Mouse (Mus musculus) left cerebral cortex, postnatal 25 days (tissue): ENCODE measurements around the gene Clec4b1. TPM values are rescaled to one million over a fixed set of nuclear protein-coding genes. Genes with fewer than 3 reads are reported as not detected.
"Not testable (repeated sequence)": the region's sequence is repeated elsewhere in the genome, so short reads cannot be mapped to it uniquely, and the experiment has no call there.

ENCODE experiments used
- DNase-seq, 2 experiments: peaks; one replicate each; pipeline ENCODE4 v3.0.0; 2022; ENCODE audit warnings: low spot score in 2 of 2, mixed read lengths in 1 of 2
- intact Hi-C: fragments of 180-260 bp; cut with DNase I; formaldehyde crosslinking; loops from one replicate; pipeline ENCODE4 v1.15.1; 2025
- total RNA-seq, 2 experiments: library from RNA; stranded (reverse); gene quantifications; 2 replicates each; pipeline ENCODE4 v1.2.3; 2021

Gene Clec4b1
- total RNA-seq, result not detected

- intact Hi-C loops, result no loop called here
- DNase-seq, result no peak
These were observed at the start of gene Clec4b1 for GRCm38 (mm10) chr6:123049742-123050372. Clec4b1 (plus strand) TSS chr6:123049962.

GRCm38 (mm10) chr6:123004696-123005095, 45.1 kb upstream of the Clec4b1 start:
- intact Hi-C loops, result loop anchor here (1.0 kb wide), 1 partner anchor 112 kb away; no protein-coding TSS in a partner anchor
- DNase-seq, result not testable (repeated sequence)

GRCm38 (mm10) chr6:123005591-123005990, 44.2 kb upstream of the Clec4b1 start:
- peak; percentile 1 to 7 for DNase-seq
- intact Hi-C loops, result loop anchor here (1.0 kb wide), 1 partner anchor 113 kb away; no protein-coding TSS in a partner anchor

GRCm38 (mm10) chr6:123095125-123095843, 45.5 kb downstream of the Clec4b1 start:
- intact Hi-C loops, result no loop called here
- no peak for DNase-seq

GRCm38 (mm10) chr6:123106128-123106527, 56.4 kb downstream of the Clec4b1 start, which contains the start of gene Clec4a2:
Clec4a2 (plus strand) TSS chr6:123106428.
- DNase-seq, intact Hi-C loops: not testable (repeated sequence)

Other genes starting within 250 kb of the Clec4b1 start
- 100 to 1,000 TPM; 142 to 156 TPM for gene Slc2a3, start 248.3 kb upstream of the Clec4b1 start, total RNA-seq
- gene Foxj2, start 230.0 kb upstream of the Clec4b1 start, total RNA-seq, result 10 to 100 TPM; 27.1 to 28.6 TPM
- under 1 TPM; 0.60 to 0.66 TPM for gene C3ar1, start 193.8 kb upstream of the Clec4b1 start, total RNA-seq
- gene Necap1, start 175.5 kb upstream of the Clec4b1 start, total RNA-seq, result 100 to 1,000 TPM; 188 to 202 TPM
- gene Clec4a1, start 128.1 kb upstream of the Clec4b1 start, total RNA-seq, result under 1 TPM; 0.55 to 0.76 TPM
- gene Clec4a3, start 97.4 kb upstream of the Clec4b1 start, total RNA-seq, result 1 to 10 TPM; 1.1 to 1.7 TPM
- gene Clec4a4, start 59.6 kb upstream of the Clec4b1 start, total RNA-seq, result not detected
- gene Clec4a2, start 56.5 kb downstream of the Clec4b1 start, total RNA-seq, result 1 to 10 TPM; 1.9 to 2.3 TPM
- gene Clec4b2, start 122.9 kb downstream of the Clec4b1 start, total RNA-seq, result not detected
- gene Clec4n, start 179.9 kb downstream of the Clec4b1 start, total RNA-seq, result not detected
- gene Clec4d, start 212.1 kb downstream of the Clec4b1 start, total RNA-seq, result not detected
- not detected for gene Clec4e, start 239.9 kb downstream of the Clec4b1 start, total RNA-seq